Mouse (Mus musculus) limb, embryonic 15.5 days (tissue): ENCODE measurements at regions not wholly inside any gene's neighbourhood (a gene's known extent, or its start where the extent isn't known, plus 50 kb on each side); places are given as distances from the start of the nearest gene placed in this dataset.

Source experiments
- ATAC-seq: fragments of 200-750 bp; cut with Nextera tagmentation; 2 replicates; pipeline ENCODE4 v1.8.0; 2017; ENCODE audit warnings: low read depth, moderate TSS enrichment; ENCODE audit not compliant: insufficient number of reproducible peaks, low FRiP score, low TSS enrichment
- H3K27ac ChIP-seq: fragments of 300-500 bp; sonication (generic); 2 replicates; pipeline ENCODE4 v1.5.1; 2015; ENCODE audit warnings: moderate library complexity, mild to moderate bottlenecking, inconsistent platforms
- H3K27me3 ChIP-seq: fragments of 300-500 bp; sonication (generic); 2 replicates; pipeline ENCODE4 v1.6.1; 2015; ENCODE audit warnings: inconsistent platforms
- H3K36me3 ChIP-seq: fragments of 300-500 bp; sonication (generic); 2 replicates; pipeline ENCODE4 v1.6.1; 2015; ENCODE audit warnings: inconsistent platforms
- H3K4me1 ChIP-seq: fragments of 300-500 bp; sonication (generic); 2 replicates; pipeline ENCODE4 v1.6.1; 2015; ENCODE audit warnings: inconsistent platforms
- H3K4me2 ChIP-seq: fragments of 300-500 bp; sonication (generic); 2 replicates; pipeline ENCODE4 v1.6.1; 2015; ENCODE audit warnings: mild to moderate bottlenecking, inconsistent platforms
- H3K4me3 ChIP-seq: fragments of 300-500 bp; sonication (generic); 2 replicates; pipeline ENCODE4 v1.5.1; 2015; ENCODE audit warnings: mild to moderate bottlenecking, inconsistent platforms
- H3K9ac ChIP-seq: fragments of 300-500 bp; sonication (generic); 2 replicates; pipeline ENCODE4 v1.6.1; 2015; ENCODE audit warnings: inconsistent platforms
- H3K9me3 ChIP-seq: fragments of 300-500 bp; sonication (generic); 2 replicates; pipeline ENCODE4 v1.6.1; 2016; ENCODE audit warnings: inconsistent platforms
- WGBS: fragments of 180-500 bp; shearing (Covaris S2); methylation state at CpG from one replicate; pipeline ENCODE4 v1.1.7; 2015; 5-methylcytosine and 5-hydroxymethylcytosine counted together

- no peaks in the 10 kb centered on the region for H3K9me3 ChIP-seq
- H3K4me2 ChIP-seq = no peak overlapping the region
- no peak for ATAC-seq
- H3K4me3 ChIP-seq = no peak overlapping the region
- H3K4me1 ChIP-seq = 0 out of 2 replicates have a peak, but pooled peaks cover 3% of the 10 kb centered on the region
- no peaks in the 10 kb centered on the region for H3K36me3 ChIP-seq
- no peak overlapping the region for H3K9ac ChIP-seq
- H3K27me3 ChIP-seq = no peaks in the 10 kb centered on the region
- 71% methylated on average over 6 of the region's 6 CpGs for WGBS
- H3K27ac ChIP-seq = no peak overlapping the region
These were observed 318.4 kb upstream of the Tenm4 start for GRCm38 (mm10) chr7:95852630-95853029.

GRCm38 (mm10) chr7:95853225-95853812 is 317.7 kb upstream of the Tenm4 start:
- no peaks in the 10 kb centered on the region for H3K27me3 ChIP-seq
- H3K4me2 ChIP-seq = no peak overlapping the region
- 0 out of 2 replicates have a peak, but pooled peaks cover 3% of the 10 kb centered on the region for H3K4me1 ChIP-seq
- no peaks in the 10 kb centered on the region for H3K9me3 ChIP-seq
- ATAC-seq = no peak
- no peak overlapping the region for H3K4me3 ChIP-seq
- H3K36me3 ChIP-seq = no peaks in the 10 kb centered on the region
- 68% methylated on average over 6 of the region's 6 CpGs for WGBS
- no peak overlapping the region for H3K27ac ChIP-seq
- no peak overlapping the region for H3K9ac ChIP-seq

GRCm38 (mm10) chr7:95858247-95858646 is 312.8 kb upstream of the Tenm4 start:
- ATAC-seq = no peak
- no peaks in the 10 kb centered on the region for H3K9me3 ChIP-seq
- no peak overlapping the region for H3K27ac ChIP-seq
- no peak overlapping the region for H3K9ac ChIP-seq
- 0 out of 2 replicates have a peak, but pooled peaks cover 3% of the 10 kb centered on the region for H3K4me1 ChIP-seq
- no peaks in the 10 kb centered on the region for H3K27me3 ChIP-seq
- no peak overlapping the region for H3K4me2 ChIP-seq
- no peak overlapping the region for H3K4me3 ChIP-seq
- no peaks in the 10 kb centered on the region for H3K36me3 ChIP-seq

GRCm38 (mm10) chr7:95864233-95864632 is 306.8 kb upstream of the Tenm4 start:
- WGBS = 16% methylated on average over 3 of the region's 3 CpGs
- Histone ChIP-seq H3K4me2 (no peak overlapping the region), H3K27ac (no peak overlapping the region), H3K4me3 (no peak overlapping the region), H3K4me1 (no peaks in the 10 kb centered on the region), H3K9me3 (no peaks in the 10 kb centered on the region), H3K9ac (no peak overlapping the region), H3K27me3 (no peaks in the 10 kb centered on the region), H3K36me3 (no peaks in the 10 kb centered on the region)
- no peak for ATAC-seq

GRCm38 (mm10) chr7:95865270-95865669 is 305.8 kb upstream of the Tenm4 start:
- no peaks in the 10 kb centered on the region for H3K36me3 ChIP-seq
- no peak overlapping the region for H3K27ac ChIP-seq
- no peaks in the 10 kb centered on the region for H3K4me1 ChIP-seq
- H3K4me3 ChIP-seq = no peak overlapping the region
- no peak overlapping the region for H3K9ac ChIP-seq
- WGBS = 45% methylated on average over 3 of the region's 3 CpGs
- H3K27me3 ChIP-seq = no peaks in the 10 kb centered on the region
- H3K4me2 ChIP-seq = no peak overlapping the region
- no peaks in the 10 kb centered on the region for H3K9me3 ChIP-seq
- no peak for ATAC-seq

GRCm38 (mm10) chr7:95868753-95869152 is 302.3 kb upstream of the Tenm4 start:
- Histone ChIP-seq H3K9me3 (no peaks in the 10 kb centered on the region), H3K4me1 (no peaks in the 10 kb centered on the region), H3K36me3 (no peaks in the 10 kb centered on the region), H3K4me3 (no peak overlapping the region), H3K4me2 (no peak overlapping the region), H3K9ac (no peak overlapping the region), H3K27ac (no peak overlapping the region), H3K27me3 (no peaks in the 10 kb centered on the region)
- WGBS = 88% methylated on average over 6 of the region's 6 CpGs
- no peak for ATAC-seq

GRCm38 (mm10) chr7:95880576-95881267 is 290.3 kb upstream of the Tenm4 start:
- no peak for ATAC-seq
- Histone ChIP-seq H3K27ac (no peak overlapping the region), H3K4me1 (no peaks in the 10 kb centered on the region), H3K4me2 (no peak overlapping the region), H3K4me3 (no peak overlapping the region), H3K9ac (no peak overlapping the region), H3K27me3 (no peaks in the 10 kb centered on the region), H3K36me3 (no peaks in the 10 kb centered on the region), H3K9me3 (no peaks in the 10 kb centered on the region)
- 73% methylated on average over 3 of the region's 3 CpGs for WGBS

- H3K27me3 ChIP-seq = no peaks in the 10 kb centered on the region
- no peaks in the 10 kb centered on the region for H3K9me3 ChIP-seq
- H3K4me1 ChIP-seq = no peaks in the 10 kb centered on the region
- 75% methylated on average over 3 of the region's 3 CpGs for WGBS
- ATAC-seq = no peak
- H3K4me2 ChIP-seq = no peak overlapping the region
- no peak overlapping the region for H3K27ac ChIP-seq
- H3K9ac ChIP-seq = no peak overlapping the region
- no peak overlapping the region for H3K4me3 ChIP-seq
- H3K36me3 ChIP-seq = no peaks in the 10 kb centered on the region
These were observed 269.5 kb upstream of the Tenm4 start for GRCm38 (mm10) chr7:95901524-95901923.

- ATAC-seq = no peak
- WGBS = 52% methylated on average over 4 of the region's 4 CpGs
- H3K36me3 ChIP-seq = no peaks in the 10 kb centered on the region
- H3K9me3 ChIP-seq = no peaks in the 10 kb centered on the region
- H3K4me3 ChIP-seq = no peak overlapping the region
- H3K27ac ChIP-seq = no peak overlapping the region
- no peaks in the 10 kb centered on the region for H3K27me3 ChIP-seq
- H3K4me2 ChIP-seq = no peak overlapping the region
- H3K4me1 ChIP-seq = no peaks in the 10 kb centered on the region
- no peak overlapping the region for H3K9ac ChIP-seq
These were observed 256.5 kb upstream of the Tenm4 start for GRCm38 (mm10) chr7:95914406-95915080.

GRCm38 (mm10) chr7:95919932-95920331 is 251.1 kb upstream of the Tenm4 start:
- 76% methylated on average over 3 of the region's 3 CpGs for WGBS
- no peak for ATAC-seq
- no peaks in the 10 kb centered on the region for H3K9me3 ChIP-seq

GRCm38 (mm10) chr7:95924805-95925204 is 246.2 kb upstream of the Tenm4 start:
- Histone ChIP-seq H3K9ac (no peak overlapping the region), H3K4me3 (no peak overlapping the region), H3K27ac (no peak overlapping the region), H3K4me2 (no peak overlapping the region), H3K9me3 (no peaks in the 10 kb centered on the region), H3K27me3 (no peaks in the 10 kb centered on the region), H3K4me1 (no peaks in the 10 kb centered on the region), H3K36me3 (no peaks in the 10 kb centered on the region)
- 78% methylated on average over 2 of the region's 2 CpGs for WGBS
- ATAC-seq = no peak

More at GRCm38 (mm10) chr7:95919932-95920331, 251.1 kb upstream of the Tenm4 start:
- Histone ChIP-seq H3K36me3 (no peaks in the 10 kb centered on the region), H3K9ac (no peak overlapping the region), H3K27me3 (no peaks in the 10 kb centered on the region), H3K4me1 (no peaks in the 10 kb centered on the region), H3K27ac (no peak overlapping the region), H3K4me3 (no peak overlapping the region), H3K4me2 (no peak overlapping the region)
